Mouse (Mus musculus): ENCODE measurements around the gene Gm10306.
A peak's percentile ranks its signal among the peaks of the same experiment; 100 is the strongest.

The Gm10306 gene

DNA sequence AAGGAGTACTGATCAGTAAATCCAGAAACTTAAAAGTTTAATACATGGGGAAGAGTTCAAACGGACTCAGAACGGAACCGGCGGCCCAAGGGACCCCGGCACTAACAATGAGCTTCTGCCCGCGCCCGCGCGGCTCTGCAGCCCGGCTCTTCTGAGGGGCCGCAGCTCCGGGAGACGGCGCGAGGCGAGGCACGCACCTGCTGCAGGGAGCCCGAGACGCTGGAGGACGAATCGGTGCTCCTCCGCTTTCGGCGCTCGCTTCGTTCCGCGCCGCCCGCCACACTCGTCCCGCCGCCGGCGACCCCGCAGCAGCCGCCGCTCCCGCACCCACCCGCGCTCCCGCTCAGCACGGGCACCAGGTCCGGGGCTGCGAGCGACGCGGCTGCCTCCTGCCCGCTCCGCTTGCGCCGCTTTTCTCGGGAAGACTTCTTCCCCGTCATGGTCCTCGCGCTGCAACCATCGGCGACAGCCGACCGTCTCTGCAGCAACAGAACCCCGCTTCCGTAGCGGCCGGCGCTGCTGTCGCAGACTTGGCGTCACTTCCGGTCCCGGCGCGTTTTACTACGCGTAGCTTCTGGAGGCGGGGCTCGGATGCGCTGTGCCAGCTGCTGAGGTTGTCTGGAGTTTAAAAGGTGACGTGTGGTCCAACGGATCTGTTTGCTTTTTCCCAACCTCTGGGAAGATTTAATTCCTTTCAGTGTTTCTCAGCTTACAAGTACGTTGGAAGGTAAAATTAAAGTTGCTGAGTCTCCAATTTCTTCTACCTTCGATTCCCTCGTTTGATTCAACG is at the start of gene Gm10306, which contains the start of gene Caap1:
Gm10306 (plus strand) TSS at position 282 of the 790 bp plus-strand sequence.
Caap1 (minus strand) TSS at position 532 of the 790 bp plus-strand sequence.
- DNase-seq (ENCODE audit: low read depth, low spot score), result peak; percentile 96

DNA sequence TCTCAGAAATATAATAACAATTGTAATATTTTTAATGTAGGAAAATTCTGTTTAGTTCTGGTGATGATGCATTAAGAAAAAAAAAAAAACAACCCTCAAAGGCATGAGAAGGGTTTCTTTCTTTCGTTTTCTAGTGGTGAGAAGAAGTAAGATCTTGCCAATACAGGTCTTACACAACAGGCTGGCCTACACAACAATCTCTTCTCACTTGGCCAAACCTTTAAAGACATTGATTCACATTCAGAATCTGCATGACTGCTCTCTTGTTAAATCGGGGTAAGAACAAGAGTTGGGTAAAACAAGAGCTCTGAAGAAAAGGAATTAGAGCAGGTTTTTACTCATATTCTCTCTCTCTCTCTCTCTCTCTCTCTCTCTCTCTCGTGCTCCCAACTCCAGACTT is 41.0 kb upstream of the Gm10306 start:
- DNase-seq (ENCODE audit: low read depth, low spot score), result no peak

DNA sequence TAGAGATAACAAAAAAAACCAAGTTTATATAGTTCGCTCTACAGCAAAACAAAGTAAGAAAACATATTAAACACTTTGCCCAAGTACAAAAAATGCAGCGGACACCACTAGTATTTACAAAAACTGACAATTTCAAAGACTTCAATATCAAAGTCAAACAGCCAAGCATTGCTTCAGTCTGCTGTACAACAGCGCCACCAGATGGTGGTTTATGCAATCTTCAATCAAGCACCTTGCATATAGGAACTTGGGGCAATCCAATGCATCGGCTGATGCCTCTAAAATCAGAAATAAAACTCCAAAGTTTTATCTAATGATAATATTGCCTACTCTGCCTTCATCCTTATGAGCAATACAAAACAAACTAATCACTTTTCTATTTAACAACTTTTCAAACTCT is 38.7 kb upstream of the Gm10306 start:
- DNase-seq (ENCODE audit: low read depth, low spot score), result peak; percentile 67

DNA sequence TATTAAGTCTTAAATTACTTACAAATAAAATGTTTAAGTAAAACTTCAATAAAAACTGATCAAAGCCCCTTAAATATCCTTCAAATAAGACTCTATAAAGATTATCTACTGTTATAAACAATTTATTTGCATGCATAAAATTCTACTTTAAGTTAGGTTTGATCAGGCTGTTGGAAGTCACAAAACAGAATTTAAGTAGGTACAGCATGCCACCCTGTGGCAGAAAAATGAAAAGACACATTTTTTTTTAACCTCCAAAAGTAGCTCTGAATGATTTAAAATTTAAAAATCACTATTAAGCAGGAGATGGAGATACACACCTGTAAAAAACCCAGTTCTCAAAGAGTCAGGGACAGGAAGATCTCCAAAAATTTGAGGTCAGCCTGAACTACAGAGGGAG is 33.0 kb upstream of the Gm10306 start:
- DNase-seq (ENCODE audit: low read depth, low spot score), result peak; percentile 14

DNA sequence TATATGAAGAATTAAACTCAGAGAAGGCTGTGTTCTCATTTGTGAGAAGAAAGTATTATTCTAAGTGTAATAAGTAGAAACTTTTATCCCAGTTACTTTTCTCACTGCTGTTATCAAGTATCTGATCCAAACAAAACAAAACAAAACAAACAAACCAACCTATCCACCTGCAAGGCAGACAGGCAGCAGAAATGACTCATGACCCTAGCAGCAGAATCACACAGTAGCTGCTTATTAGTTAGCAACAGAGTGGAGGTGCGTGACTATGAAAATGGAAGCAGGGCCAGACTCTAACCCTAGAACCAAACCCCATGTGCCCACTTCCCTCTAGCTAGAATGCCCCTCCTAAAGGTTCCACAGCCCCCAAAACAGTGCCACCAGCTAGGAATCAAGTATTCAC is 26.9 kb upstream of the Gm10306 start:
- no peak for DNase-seq (ENCODE audit: low read depth, low spot score)

DNA sequence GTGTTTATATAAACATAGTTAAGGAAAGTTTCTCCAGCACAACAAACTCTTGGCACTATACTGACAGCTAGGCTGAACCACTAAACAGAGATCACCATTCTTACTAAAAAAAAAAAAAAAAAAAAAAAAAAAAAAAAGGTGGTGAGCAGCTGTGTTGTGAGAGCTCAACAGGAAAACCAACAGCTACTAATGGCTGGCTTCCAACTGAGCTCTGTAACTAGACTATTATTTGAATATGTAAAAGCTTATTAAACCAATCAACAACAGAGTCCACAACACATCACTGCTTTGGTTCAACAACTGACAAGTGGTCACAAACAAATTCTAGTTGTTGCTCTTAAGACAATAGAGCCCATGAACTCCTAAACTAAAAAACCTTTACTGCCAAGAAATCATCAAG is 23.1 kb upstream of the Gm10306 start:
- no peak for DNase-seq (ENCODE audit: low read depth, low spot score)

DNA sequence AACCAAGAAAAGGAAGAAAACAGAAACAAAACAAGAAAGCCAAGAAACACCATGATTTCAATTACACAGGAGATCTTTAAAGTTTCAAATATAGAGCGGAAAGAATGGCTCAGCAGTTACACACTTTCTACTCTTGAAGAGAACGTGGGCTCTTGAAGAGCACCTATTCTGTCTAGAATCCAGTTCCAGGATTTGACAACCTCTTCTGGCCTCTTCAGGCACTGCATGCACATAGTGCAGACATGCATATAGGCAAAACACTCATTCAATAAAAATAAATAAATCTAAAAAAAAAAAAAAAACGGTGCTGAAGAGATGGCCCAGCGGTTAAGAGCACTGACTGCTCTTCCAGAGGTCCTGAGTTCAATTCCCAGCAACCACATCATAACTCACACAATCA is 13.3 kb upstream of the Gm10306 start:
- no peak for DNase-seq (ENCODE audit: low read depth, low spot score)

DNA sequence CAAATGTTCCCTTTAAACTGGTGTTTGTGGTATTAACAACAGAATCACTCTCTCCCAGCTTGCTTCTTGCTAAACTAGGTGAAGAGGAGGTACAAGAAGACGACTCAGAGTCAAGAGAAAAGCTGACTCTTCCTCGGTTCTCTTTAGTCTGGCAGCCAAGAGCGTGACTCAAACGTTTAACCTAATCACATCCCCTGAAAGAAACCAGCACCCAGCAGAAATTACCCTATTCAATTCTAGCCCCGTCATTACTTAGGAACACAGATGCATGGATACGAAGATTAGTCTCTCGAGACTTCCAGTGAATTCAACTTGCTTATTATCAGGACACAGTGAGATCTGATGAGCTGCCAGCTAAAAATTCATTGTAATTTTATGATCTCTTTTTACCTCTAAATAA is 12.0 kb upstream of the Gm10306 start:
- DNase-seq (ENCODE audit: low read depth, low spot score), result no peak

DNA sequence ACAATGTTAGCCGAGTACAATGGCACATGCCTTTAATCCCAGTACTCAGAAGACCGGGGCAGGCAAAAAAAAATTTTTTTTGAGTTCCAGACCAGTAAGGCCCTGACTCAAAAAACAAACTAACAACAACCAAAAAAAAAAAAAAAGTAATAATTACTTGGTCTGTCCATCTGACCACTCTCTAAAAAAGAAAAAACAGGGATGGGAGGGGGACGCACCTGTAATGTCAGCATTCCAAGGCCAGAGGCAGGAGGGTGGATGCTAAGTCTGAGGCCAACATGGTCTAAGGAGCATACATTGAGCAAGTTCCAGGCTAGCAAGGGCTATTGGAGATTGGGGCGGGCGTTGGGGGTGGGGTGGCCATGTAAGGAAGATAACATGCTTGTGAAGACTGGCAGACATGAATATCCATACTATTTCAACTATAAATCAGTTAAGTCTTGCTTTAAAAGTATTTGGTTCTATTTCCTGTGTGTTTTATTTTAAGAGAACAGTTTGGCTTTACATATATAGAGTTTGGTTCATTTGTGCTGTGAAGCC is 1.3 kb upstream of the Gm10306 start:
- no peak for DNase-seq (ENCODE audit: low read depth, low spot score)

DNA sequence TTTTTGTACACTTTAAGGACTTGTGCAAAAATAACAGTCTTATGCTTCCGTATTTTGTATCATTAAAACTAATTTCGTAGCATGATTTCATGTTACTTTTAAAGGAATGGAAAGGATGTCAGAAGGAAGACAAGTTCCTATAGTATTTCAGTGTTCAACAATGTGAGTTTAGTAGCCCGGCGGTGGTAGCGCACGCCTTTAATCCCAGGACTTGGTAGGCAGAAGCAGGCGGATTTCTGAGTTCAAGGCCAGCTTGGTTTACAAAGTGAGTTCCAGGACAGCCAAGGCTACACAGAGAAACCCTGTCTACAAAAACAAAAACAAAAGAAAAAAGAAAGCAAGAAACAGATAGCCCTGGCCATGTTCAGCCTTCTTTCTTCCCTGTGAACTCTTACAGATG is 799 bp downstream of the Gm10306 start:
- DNase-seq (ENCODE audit: low read depth, low spot score), result peak; percentile 3

DNA sequence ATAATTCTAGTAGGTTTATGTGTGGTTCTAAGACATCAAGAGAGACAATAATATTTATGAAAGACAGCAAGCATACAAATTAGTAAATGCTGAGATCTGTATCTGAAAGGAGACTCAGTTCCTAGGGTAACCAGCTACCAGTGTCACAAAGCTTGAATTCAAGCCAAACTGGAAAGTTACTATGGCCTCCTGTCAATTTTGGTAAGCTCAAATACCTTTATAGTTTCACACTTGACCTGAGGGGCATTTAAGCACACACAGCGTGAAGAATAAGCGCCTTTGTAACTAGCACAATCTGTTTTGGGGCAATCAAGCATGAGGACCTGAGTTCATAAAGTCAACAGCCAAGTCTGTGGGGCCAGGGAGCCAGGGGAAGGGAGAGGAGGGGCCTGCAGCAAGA is 2.9 kb downstream of the Gm10306 start:
- DNase-seq (ENCODE audit: low read depth, low spot score), result no peak

DNA sequence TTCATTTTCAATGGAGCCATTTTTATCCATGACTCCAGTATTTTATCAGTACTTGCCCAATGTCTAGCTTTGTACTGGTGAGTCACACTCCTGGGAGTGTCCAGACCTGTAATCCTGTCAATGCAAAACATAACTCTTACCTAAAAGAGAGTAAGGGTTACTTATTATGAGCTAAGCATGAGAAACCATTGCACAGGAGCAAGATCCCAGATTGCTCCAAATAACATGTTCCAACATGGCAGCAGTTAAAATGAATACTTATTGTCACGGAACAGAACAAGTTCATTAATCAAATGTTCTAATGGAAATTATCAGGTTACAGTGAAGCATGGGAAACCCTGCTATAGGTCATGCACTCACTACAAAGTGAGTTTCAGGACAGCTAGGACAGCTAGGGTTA is 4.0 kb downstream of the Gm10306 start:
- no peak for DNase-seq (ENCODE audit: low read depth, low spot score)

DNA sequence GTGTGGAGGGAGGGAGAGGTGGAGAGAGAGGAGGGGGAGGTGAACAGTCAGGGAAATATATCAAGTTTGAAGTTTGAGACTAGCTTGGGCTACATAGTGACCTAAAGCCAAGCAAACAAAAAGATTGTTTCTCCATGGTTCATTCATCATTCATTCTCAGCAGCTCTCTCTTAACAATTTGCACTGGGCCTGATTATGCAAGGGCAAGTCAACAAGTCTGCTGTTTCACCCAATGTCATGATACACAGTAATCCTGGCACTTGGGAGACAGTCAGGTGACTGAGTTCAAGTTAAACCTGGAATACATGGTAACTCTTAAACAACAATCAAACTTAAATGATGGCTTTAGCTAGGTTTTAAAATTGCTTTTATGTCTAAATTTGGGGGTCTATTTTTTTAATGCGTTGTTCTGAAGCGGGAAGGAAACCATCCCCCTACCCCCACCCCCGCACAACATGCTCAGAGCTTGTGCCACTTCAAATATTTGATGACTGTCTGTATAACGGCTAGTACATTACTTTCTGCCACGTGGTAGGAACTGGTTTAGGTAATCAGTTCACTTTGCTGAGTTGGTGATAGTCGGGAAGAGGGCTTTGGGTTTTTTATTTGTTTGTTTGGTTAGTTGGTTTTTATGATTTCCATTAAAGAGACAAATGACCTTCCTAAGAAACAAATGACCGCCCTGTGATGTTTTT is 5.8 kb downstream of the Gm10306 start:
- no peak for DNase-seq (ENCODE audit: low read depth, low spot score)

DNA sequence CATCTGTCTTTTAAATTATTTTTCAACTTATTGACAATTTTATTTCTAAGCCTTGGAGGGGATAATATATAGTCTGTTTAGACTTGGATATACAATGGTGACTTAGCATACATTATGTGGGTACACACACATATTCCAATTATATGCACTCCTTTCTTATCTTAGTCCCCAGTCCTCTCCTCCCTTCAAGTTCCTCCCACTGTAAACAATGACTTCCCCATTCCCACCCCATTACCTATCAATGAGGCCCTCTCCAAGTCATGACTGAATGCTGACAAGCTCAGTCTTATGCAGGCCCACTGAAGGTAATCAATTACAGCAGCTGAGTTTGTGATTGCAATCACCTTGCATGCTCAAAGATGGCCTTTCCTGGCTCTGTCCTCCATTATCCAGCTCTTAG is 8.0 kb downstream of the Gm10306 start:
- no peak for DNase-seq (ENCODE audit: low read depth, low spot score)

DNA sequence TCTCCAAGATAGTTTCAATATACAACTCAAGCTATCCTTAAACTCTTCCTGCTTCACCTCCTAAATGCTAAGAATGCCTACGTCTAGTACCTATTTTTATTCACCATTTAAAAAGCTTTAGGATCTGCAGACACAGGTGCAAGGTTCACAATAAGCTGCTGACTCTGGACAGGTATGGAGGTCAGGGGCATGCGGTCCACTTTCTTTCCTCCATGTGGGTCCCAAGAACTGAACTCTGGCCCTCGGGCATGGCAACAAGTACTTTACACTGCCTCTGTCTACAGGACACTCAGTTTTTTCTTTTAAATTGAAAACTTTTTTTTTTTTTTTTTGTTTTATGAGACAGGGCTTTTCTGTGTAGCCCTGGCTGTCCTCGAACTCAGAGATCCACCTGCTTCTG is 16.3 kb downstream of the Gm10306 start:
- no peak for DNase-seq (ENCODE audit: low read depth, low spot score)

DNA sequence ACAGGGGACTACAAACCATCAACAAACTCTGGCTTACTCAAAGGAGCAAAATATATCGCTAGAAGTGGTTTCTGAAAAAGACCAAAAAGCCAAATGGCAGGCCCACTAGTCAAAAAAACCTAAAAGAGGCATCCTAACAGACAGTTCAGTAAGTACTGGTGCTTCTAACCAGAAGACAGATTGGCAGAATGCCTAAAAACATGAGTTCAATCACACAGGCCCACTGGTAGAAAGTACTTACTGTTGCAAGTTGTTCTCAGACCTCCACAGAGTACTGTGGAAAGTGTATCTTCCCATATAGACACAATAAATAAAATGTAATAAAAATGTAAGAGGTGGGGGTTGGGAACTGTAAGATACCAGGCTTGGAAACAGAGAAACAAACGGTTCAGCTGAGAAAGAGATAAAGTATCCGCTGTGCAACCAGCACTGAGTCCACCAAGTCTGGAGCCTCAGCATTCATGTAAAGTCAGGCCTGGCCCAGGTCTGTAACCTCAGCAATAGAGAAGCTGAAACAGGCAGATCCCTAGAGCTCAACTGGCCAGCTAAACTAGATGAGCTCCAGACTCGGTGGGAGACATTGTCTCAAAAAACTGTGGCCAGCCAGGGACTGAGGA is 35.5 kb downstream of the Gm10306 start:
- no peak for DNase-seq (ENCODE audit: low read depth, low spot score)

DNA sequence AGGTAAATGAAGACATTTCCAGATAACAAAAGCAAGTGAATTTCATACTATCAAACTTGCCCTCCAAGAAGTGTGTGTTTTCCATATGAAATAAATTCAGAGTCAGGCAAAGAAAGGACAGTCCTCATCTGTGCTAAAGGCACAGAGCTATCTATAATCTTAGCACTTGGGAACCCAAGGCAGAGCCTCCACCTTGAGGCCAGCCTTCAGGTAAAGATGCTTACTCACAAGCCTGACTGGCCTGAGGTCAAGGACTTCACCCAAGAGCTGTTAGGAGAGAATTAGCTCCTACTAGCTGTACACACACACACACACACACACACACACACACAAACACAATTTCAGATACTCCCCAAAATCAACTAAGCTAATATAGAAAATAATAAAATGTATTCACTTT is 36.4 kb downstream of the Gm10306 start:
- no peak for DNase-seq (ENCODE audit: low read depth, low spot score)

DNA sequence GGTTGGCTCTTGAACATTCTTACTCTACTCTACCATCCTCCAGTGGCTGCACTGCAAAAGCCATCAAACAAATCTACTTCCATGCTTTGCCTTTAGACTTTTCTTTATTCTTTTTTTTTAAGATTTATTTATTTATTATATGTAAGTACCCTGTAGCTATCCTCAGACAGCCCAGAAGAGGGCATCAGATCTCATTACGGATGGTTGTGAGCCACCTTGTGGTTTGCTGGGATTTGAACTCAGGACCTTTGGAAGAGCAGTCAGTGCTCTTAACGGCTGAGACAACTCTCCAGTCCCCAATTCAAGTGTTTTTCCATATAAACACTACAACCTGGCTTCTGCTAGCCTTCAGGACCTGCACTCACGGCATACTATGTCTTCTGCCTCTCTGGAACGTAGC is 45.0 kb downstream of the Gm10306 start:
- peak; percentile 44 for DNase-seq (ENCODE audit: low read depth, low spot score)

DNA sequence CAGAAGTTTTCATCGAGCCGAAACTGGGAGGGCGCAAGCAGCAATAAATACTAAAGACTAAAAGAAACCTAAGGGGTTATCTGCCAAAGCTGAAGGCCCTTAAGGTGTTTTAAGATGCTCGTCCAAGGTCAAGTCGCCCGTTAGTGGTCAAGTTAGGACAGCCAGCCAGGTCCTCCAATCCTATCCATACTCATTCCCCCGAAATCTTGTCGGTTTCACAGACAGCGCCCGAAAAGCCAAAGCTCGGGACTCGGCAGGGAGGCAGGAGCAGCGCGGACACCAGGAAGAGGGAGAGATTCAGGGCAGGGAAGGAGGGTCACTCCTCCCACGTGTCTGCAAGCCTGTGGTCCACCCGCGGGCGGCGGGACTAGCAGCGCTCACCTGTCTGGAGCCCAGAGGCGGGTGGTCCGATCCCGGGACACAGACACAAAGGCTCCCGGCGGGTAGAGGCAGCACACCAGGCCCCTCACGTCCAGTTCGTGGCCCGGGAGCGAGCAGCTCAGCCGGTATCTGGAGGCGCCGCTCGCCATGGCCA is 46.2 kb downstream of the Gm10306 start:
- DNase-seq (ENCODE audit: low read depth, low spot score), result no peak

DNA sequence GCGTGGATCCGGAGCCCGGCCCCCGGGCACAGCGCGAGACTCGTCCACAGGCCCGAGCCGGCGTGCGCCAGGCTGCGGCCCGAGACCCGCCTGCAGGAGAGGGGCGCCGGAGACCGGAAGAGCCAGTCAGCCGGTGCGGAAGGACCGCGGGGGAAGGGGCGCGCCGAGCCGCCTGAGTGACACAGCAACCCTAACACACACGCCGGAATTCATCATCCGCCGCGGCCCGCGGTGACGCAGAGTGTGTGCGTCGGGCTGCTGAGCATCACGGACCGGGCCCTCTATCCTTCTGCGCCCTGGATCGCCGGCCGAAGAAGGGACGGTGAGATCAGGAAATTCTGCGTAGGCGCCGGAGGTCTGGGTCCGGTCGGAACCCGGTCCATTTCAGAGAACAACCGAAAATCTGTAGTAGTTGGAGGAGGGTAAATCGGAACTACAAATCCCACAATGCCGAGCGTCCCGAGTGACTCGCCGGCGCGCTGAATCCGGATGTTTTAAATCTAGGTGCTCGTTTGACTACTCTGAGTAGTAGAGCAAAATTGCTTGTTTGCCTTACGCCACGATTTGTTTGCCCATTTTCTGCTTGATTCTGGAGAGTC is 46.8 kb downstream of the Gm10306 start, which contains the start of gene Plaa:
Plaa (minus strand) TSS at position 214 of the 599 bp plus-strand sequence.
- DNase-seq (ENCODE audit: low read depth, low spot score), result peak; percentile 95

DNA sequence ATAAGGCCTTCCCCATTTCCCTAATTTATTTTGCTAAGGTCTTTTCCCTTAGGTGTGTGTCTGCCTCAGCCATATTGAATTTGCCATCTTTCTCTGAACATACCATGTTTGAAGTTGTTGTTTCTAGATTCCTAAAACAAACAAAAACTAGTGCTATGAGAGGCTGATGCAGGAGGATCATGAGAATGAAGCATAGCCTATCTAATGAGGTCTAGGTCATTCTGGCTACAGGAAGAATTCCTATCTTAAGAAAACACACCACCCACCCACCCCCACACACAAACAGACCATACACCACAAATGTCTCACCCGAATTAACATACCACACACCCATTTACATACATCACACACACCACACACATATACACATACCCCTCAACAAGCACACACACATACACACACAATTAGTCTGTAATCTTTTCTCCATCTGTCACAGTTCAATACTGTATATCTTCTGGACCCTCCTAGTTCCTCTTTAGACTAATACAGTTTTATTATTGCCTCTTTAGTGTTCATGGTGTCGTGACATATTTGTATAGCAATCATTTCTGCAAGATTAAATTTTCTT is 48.2 kb downstream of the Gm10306 start:
- no peak for DNase-seq (ENCODE audit: low read depth, low spot score)
